Mouse (Mus musculus) gastrocnemius, adult 8-10 months (tissue): ENCODE measurements around the gene Iqgap1. TPM values are rescaled to one million over a fixed set of nuclear protein-coding genes. Genes with fewer than 3 reads are reported as not detected.

ENCODE experiments used
- DNase-seq, 2 experiments: peaks; one replicate each; pipeline ENCODE4 v3.0.0; 2022; ENCODE audit warnings: low spot score in 2 of 2
- total RNA-seq, 4 experiments: library from RNA; stranded (reverse); gene quantifications; 2 replicates each; pipeline ENCODE4 v1.2.4; 2022

The Iqgap1 gene
- total RNA-seq, 4 experiments from 2014 or later, result 6.3 to 12.7 (median 10.6) TPM

DNA sequence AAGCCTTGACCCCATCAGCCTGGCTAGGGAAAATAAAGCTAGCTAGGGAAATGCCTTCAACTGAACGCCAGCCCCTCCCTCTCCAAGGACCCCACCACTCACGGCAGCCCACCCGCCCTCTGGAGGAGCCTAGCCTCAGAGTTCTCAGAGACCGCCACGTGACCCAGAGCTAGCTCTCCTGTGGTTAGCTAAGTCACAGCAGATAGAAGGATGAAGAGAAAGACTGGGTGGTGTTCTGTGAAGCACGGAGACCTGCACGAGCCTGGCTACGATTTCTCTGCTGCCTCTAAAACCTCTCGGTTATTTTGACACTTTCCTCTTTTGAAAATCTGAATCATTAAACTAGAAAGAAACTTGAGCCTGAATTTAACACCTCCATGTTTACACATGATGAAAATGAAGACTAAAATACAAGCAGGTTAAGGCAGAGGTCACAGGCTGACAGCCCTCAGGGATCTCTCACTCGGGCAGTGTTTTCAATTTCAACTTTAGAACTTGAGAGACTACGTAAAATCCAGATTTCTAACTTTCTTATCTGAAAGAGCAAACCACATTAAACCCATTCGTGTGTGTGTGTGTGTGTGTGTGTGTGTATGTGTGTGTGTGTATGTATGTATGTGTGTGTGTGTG is 145.4 kb downstream of the Iqgap1 start:
- DNase-seq, result no peak

DNA sequence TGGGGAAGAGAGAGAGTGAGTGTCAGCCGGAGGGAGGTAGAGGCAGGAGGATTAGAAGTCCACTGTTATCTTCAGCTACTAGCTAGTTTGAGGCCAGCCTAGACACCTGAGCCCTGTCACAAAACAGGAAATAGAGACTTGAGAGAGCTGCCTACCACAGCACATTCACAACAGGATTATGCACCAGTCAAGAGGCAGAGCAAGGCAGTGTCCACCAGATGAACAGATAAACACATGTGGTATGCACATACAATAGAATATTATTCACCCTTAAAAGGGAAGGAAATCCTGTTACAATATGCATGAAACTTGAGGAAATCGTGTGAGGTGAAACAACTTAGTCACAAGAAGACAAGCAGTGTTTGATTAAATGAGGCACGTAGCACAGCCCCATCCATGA is 153.5 kb downstream of the Iqgap1 start:
- DNase-seq, result no peak

DNA sequence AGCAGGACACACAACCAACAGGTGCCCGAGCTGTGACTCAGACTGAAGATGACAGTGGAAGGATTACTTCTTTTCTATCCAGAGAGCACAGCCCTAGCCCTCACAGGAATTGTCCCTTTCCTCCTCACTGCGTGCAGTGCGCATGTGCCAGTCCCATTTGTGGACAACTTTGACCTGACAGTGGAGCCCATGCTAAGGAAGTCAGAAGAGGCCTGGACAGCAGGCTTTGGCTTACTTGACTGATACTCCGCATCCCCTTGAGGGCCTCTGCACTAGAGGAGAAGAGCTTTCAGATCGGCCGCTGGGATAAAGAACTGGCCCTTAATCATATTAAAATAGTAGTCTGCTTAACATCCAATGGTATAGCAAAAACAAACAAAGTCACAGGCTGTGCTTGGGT is 154.9 kb downstream of the Iqgap1 start:
- DNase-seq, result no peak

DNA sequence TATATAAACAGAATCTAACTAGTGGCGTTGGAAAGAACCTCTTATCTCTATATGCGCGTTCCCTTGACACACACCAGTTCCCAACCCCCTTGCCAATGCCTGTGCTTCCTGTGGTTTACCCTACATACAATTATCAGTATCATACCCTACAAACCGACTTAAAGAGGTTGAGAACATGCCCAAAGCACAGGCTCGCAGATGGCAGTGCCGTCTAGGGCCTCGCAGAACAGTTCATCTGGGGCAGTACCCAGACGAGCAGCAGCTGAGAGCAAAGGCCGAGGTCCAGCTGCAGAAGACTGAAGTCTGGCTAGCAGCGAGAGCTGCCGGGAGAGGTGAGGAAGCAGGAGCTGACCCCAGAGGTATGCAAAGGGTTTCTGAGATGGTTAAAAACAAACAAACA is 158.6 kb downstream of the Iqgap1 start:
- DNase-seq, result no peak

DNA sequence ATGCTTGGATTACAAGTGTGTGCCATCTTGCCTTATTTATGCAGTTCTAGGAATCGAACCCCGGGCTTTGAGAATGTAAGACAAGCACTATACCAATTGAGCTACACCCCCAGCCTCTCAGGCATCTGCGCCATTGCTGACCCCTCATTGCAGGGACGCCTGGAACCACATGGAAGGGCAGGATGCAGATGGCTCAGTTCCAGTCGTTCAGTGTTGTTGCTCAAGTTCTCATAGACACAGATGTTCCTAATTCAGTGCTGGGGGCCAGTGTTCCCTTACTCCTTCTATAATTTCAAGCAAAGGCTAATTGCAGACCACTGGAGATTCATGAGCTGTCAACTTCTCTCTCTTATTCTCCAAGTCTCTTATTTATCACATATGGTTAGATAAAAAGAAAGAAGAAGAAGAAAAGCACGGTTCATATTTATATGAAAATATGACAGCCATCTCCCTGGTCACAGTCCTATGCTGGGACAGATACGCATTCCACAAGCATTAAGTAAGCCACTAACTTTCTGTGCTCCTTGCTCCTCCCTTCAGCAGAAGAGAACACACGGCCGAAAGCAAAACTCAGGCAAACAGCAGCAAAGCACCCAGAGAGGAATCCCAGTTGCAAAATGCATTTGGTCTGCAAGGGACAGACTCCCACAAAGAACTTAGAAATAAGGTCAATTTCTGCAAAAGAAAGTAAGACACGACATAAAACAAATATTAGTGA is 159.4 kb downstream of the Iqgap1 start:
- DNase-seq, result no peak

Other genes starting within 250 kb of the Iqgap1 start
- gene Crtc3, start 137.1 kb downstream of the Iqgap1 start, total RNA-seq, result 10 to 100 TPM in 3 of 4 experiments, 1 to 10 TPM in 1; 8.9 to 11.6 (median 11.4) TPM
- gene Zscan2, start 34.9 kb upstream of the Iqgap1 start, total RNA-seq, result 1 to 10 TPM; 1.8 to 2.4 (median 2.0) TPM
- gene Wdr73, start 75.3 kb upstream of the Iqgap1 start, total RNA-seq, result 1 to 10 TPM; 2.4 to 6.0 (median 3.8) TPM
- gene Nmb, start 79.1 kb upstream of the Iqgap1 start, total RNA-seq, result 1 to 10 TPM; 2.4 to 5.0 (median 4.0) TPM
- gene Sec11a, start 121.8 kb upstream of the Iqgap1 start, total RNA-seq, result 10 to 100 TPM; 24.9 to 33.7 (median 25.5) TPM
- 10 to 100 TPM in 3 of 4 experiments, 1 to 10 TPM in 1; 9.1 to 14.1 (median 12.1) TPM for gene Zfp592, start 167.7 kb upstream of the Iqgap1 start, total RNA-seq
- 100 to 1,000 TPM; 273 to 345 (median 299) TPM for gene Alpk3, start 231.6 kb upstream of the Iqgap1 start, total RNA-seq